Mouse (Mus musculus) cerebral cortex, adult 2 months (tissue): ENCODE results near the gene Krtap1-3.

Source experiments
- WGBS: fragments of 180-500 bp; shearing (Covaris S2); methylation state at CpG from one replicate; pipeline ENCODE4 v1.1.7; 2018; 5-methylcytosine and 5-hydroxymethylcytosine counted together

The Krtap1-3 gene

DNA sequence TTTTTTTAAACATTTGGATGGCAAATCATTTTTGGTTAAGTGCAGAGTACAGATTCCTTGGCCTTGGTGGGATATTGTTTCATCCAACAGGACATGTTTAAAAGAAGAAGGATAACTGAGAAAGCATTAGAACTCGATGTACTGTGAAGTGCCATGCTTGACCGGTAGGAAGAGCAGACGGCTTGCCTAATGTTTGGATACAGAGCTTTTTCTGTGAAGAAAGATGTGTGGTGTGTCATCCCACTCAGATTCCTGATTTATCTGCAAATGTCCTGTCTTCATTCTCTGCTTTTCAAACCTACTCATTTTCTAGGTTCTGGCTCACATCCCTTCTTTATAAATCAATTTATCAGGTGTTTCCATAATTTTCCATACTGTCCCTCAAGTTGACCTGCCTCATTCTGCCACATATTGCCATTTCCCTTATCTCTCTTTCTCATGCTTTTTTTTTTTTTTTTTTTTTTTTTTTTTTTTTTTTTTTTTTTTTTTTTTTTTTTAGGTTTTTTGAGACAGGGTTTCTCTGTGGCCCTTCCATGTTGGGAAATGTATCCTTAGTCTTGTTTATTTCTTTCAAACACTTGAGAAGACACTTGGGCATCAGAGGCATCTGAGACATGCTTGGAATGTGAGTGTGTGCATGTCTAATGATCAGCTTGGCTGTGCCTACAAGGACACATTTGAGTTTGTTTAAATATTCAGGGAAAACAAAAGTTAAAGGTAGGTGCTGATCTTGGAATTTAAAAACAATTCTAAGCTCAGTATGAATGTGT is 33.0 kb downstream of the Krtap1-3 start:
- 48% methylated on average over 3 of the region's 3 CpGs for WGBS

DNA sequence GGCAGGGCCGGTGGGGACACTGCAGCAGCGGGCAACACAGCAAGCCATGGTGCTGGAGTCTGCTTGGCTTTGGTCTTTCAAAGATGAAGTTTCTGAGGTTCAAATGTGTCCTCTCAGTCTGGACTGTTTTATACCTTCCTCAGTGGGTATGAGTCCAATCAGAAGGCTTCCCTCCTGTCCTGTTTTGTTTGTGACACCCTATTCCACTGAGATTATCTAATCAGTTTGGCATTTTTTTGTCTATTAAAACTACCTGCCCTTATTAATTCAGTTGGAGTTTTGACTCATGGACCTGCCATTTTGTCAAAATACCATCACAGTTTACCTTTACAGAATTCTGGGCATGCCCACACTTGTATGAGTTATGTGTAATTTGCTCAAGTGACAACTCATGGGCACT is 34.4 kb downstream of the Krtap1-3 start, which contains the start of gene Krtap3-2:
Krtap3-2 (minus strand) TSS at position 101 of the 400 bp plus-strand sequence.
- 85% methylated on average over 2 of the region's 2 CpGs for WGBS

DNA sequence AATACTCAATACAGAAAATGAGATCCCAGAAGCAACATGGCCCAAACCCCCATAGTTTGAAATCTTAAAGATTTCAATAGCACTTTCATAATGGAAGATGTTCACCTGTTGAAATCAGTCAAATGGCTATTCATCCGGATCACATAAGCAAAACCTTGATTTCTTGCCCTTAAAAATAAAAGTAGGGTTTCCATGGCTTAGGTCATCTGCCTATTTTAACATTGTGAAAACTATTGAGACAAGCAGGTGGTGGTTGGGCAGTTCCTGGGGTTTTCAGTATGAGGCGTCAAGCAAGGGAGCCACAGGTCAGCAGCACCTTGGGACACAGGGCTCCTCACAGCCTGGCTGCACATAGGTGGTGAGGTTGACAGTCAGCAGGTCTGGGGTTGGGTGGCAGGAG is 34.9 kb downstream of the Krtap1-3 start:
- WGBS, result 94% methylated on average over 2 of the region's 2 CpGs

DNA sequence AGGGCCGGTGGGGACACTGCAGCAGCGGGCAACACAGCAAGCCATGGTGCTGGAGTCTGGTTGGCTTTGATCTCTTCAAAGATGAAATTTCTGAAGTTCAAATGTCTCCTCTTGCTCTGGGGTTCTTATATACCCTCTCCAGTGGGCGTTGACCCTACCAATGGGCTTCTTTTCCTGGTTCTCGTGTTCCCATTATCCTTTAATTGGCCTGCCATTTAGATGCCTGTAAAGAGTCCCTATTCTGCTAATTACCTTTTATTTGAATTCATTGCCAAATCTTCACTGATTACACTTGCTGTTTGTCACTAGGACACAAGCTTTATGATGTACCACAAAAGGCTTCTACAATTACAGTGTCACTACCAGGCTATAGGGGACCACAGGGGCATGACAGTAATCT is 40.4 kb downstream of the Krtap1-3 start, which contains the start of gene Krtap3-3:
Krtap3-3 (minus strand) TSS at position 101 of the 400 bp plus-strand sequence.
- 57% methylated on average over 4 of the region's 4 CpGs for WGBS
